Mouse (Mus musculus): ENCODE data around the gene Sike1.

GRCm38 (mm10) chr3:103056016-103056595 lies 60.6 kb downstream of the Sike1 start:
- TF ChIP-seq CTCF (IDR thresholded peaks at IDR 0.05; ENCODE audit: insufficient read depth, low read length) (no peak), POLR2A (IDR thresholded peaks at IDR 0.05; ENCODE audit: borderline replicate concordance, extremely low read depth, low read depth, low read length) (no peak)
